Mouse (Mus musculus): ENCODE results near the gene Asic2.

DNA sequence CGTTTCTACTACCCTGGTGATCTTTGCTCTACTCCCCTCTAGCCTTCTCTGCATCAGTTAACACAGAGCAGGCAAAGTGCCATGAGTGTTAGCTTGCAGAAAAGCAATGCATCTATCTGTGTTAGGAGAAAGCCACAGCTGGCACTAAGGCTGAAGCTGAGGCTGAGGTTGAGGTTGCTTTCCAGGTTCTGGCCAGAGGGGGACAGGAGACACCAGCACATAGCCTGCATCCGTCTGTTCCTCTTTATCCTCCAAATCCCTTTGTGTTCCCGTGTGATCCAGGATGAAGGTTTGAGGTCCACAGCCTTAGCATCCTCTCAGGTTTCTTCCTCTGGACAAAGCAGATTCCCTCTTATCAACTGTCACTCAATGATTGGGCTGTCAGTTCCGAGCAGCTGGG, 343.1 kb downstream of the Asic2 start:
- no peak for TF ChIP-seq EP300 (IDR thresholded peaks at IDR 0.05; ENCODE audit: low read depth)
- no peak for TF ChIP-seq CTCF (IDR thresholded peaks at IDR 0.05; ENCODE audit: low read depth)
